Mouse (Mus musculus): ENCODE measurements at regions not wholly inside any gene's neighbourhood (a gene's known extent, or its start where the extent isn't known, plus 50 kb on each side); places are given as distances from the start of the nearest gene placed in this dataset.

DNA sequence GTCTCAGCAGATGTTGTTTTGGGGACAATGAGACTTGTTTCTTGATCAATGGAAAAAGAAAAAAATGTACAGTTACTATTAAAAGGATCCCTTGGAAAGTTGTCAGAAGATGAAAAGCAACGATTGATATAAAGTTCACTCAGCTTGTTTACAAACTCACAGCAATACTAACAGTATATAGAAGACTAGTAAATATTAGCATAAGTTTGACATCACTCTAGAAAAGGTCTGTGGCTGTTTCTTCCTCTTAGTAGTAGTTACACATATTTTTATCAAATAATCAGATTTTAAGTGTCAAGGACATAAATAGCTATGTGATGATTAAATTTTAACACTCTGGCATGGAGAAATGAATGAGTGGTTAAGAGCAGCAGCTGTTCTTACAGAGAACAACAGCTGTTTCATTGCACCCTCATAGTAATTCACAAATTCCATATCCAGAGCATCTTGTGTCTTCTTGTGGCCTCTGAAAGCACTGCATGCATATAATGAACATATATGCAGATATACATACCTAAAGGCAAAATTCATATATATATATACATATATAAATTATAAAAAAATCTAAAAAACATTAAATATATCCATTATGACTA is 179.1 kb upstream of the Pcdh10 start:
- DNase-seq: no peak

DNA sequence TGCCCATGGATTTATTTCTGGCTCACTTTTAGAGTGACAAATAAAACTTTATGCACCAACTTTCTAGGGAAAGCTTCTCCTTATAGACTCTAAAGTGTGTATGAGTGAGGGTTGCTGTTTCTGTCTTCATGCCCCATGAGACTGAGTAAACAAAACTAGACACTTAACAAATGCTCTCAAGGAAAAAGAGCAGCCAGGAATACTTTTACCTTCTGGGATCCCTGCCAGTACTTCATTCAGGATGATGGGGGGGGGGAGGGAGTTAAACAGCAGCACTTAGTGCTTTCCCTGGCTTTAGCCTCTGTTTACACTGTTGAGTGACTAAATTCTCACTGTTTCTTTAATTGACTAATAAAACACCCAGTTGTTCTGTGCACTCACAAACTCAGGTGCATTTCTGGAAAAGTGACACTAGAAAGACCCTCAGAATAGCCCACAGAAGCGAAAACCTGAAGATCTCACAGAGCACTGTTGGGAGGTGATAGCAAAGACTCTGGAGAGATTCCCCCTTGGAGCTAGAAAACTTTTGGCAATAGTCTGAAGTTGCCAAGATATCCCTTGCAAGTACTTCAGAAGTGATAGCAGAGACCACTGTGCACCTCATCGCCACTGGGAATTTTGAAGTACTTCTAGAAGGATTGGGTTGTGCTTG is 173.7 kb upstream of the Pcdh10 start:
- no peak for DNase-seq

DNA sequence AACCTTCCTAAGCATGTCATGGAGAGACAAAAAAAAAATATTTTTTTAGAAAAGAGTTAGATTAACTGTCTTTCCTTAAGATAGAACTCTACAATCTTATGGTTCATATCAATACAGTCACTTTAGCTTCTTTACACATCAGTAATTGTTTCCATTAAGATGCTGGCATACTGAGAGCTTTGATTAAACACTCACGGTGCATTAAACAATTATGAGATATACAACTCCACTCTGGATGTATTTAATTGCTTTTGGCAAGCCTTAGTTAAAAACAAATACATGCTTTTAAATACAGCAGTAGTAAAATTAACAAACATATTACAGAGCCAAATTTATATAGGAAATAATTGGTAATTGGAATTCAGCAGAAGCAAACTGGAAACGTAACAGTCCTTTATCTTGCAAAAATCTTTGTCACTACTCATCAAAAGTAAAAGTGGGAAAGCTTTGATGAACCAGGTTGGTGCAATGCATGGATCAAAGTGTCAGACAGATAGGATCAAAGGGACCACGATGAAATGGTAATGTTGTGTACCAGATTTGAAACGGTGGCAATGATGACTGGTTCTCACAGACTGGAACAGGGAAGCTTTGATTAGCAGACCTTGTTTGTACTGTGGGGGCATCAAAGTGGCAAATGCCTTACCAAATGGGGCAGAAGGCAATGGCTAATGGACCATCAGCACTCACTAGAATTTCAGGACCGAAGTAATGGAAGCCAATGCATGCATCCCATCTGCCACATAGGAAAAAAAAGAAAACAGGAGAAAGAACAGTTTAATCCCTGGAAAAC is 146.4 kb upstream of the Pcdh10 start:
- no peak for DNase-seq

DNA sequence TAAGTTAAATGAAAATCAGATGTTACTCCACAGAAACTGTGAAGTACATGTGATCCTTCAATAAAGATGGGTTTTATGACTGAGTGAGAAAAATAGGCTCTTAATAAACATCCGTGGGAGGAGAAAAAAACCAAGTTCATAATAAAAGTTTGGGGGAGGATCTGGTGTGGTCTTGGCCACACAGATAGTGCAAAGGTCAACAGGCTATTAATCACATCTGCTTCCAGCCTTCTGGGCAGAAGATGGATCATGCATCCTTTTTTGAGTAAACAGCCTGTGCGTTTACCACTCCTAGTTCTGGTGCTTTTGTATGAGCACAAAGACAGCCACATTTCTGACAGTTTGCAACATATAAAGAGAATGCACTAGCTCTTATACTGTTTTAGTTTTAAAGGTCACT is 139.7 kb upstream of the Pcdh10 start:
- DNase-seq: no peak

- no peak for DNase-seq
These were observed 132.7 kb upstream of the Pcdh10 start for GRCm38 (mm10) chr3:45245456-45245855.

- DNase-seq: no peak
These were observed 131.6 kb upstream of the Pcdh10 start for GRCm38 (mm10) chr3:45246601-45247000.

DNA sequence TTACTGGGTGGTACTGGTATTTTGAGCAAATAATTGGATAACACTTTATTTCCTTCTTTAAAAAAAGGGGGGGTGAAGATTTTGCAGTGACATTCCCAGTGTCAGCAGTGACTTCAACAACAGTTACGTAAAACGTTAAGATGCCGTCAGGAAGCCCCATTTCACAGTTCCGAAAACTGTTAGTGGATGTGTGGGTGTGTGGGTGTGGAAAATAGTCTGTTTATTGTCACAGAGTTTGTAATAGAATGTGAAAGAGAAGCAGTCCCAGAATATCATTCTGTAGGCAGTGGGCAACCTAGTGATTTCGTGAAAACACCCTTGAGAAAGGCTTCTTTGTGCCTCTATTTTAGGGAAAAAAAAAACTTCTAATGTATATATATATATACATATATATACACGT is 101.4 kb upstream of the Pcdh10 start:
- no peak for DNase-seq

GRCm38 (mm10) chr3:45297242-45297853 is 80.8 kb upstream of the Pcdh10 start:
- peak; percentile 4 for DNase-seq

- DNase-seq: no peak
These were observed 58.9 kb upstream of the Pcdh10 start for GRCm38 (mm10) chr3:45319257-45319656.

All from adrenal gland, postnatal 10 days (tissue).